Mouse (Mus musculus): ENCODE measurements around the gene Nt5c2. TPM values are rescaled to one million over a fixed set of nuclear protein-coding genes. Genes with fewer than 3 reads are reported as not detected.

Nt5c2 gene
- total and polyA plus RNA-seq, 3 experiments = 16.7 to 63.9 (median 58.2) TPM

GRCm38 (mm10) chr19:46961652-46962051 is 53.3 kb downstream of the Nt5c2 start:
- DNase-seq = peak; percentile 88 to 90
- Histone ChIP-seq H3K27me3 (ENCODE audit: control insufficient read depth, insufficient read depth, low read length) (no peaks in the 10 kb centered on the region), H3K36me3 (ENCODE audit: control insufficient read depth, insufficient read depth, low read length) (peaks cover 6% of the 10 kb centered on the region), H3K4me1 (ENCODE audit: control insufficient read depth, insufficient read depth, low read length) (peaks cover 6% of the 10 kb centered on the region), H3K9ac (ENCODE audit: low read depth, low read length) (peak overlapping the region; percentile 73), H3K79me2 (replicated peaks; ENCODE audit: control insufficient read depth, insufficient read depth, low read length) (peaks cover 2% of the 10 kb centered on the region; the same call in 1 of the 2 replicates), H3K4me3 (peak overlapping the region; percentile 56), H3K27ac (peak overlapping the region; percentile 84)
- WGBS = under 1% methylated on average over 36 of the region's 36 CpGs
- intact Hi-C loops (cut with DNase I) = no loop called here
- TF ChIP-seq POLR2A (IDR thresholded peaks at IDR 0.05; ENCODE audit: insufficient read depth, low read depth, low read length) = peak; percentile 49; the same call in 1 of the 2 replicates
- 0 out of 2 replicates have a peak, but pooled peaks have one; percentile 32 for TF ChIP-seq EP300 (IDR thresholded peaks at IDR 0.05; ENCODE audit: insufficient read depth, low read depth, low read length)
- TF ChIP-seq CTCF (IDR thresholded peaks at IDR 0.05) = no peak

DNA sequence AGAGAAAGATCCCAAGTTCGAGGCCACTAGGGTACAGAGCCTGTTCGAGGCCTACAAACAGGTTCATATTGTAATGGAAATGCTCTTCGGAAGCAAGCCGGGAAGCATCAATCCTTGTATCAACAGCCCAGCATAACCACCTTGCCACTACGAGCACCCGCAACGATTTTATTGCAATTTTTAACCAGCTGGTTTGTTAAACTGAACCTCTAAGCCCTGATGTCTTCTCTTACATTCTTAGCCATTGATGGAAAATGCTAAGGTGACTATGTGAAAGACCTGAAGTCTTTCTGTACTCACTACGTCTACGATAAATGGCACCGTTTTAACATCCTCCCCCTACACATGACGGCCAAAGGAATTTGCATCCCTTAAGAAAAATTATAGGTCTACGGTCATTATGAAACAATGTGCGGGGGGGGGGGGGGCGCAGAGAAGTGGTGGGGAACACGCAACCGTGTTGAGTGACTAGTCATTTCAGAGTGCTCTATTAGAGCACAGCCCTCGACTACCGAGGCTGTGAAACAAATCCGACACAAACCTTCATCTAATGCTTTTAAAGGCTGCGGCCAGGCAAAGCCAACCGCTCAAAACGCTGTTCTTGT is 53.8 kb downstream of the Nt5c2 start:
- H3K9ac ChIP-seq (ENCODE audit: low read depth, low read length) = peak overlapping the region; percentile 73
- peaks cover 6% of the 10 kb centered on the region for H3K4me1 ChIP-seq (ENCODE audit: control insufficient read depth, insufficient read depth, low read length)
- no peaks in the 10 kb centered on the region for H3K27me3 ChIP-seq (ENCODE audit: control insufficient read depth, insufficient read depth, low read length)
- DNase-seq = no peak
- H3K27ac ChIP-seq = peak overlapping the region; percentile 84
- H3K36me3 ChIP-seq (ENCODE audit: control insufficient read depth, insufficient read depth, low read length) = peaks cover 6% of the 10 kb centered on the region
- no peak for TF ChIP-seq EP300 (IDR thresholded peaks at IDR 0.05; ENCODE audit: insufficient read depth, low read depth, low read length)
- TF ChIP-seq CTCF (IDR thresholded peaks at IDR 0.05) = no peak
- no peak for TF ChIP-seq POLR2A (IDR thresholded peaks at IDR 0.05; ENCODE audit: insufficient read depth, low read depth, low read length)
- 7% methylated on average over 22 of the region's 22 CpGs for WGBS
- intact Hi-C loops (cut with DNase I) = no loop called here
- H3K79me2 ChIP-seq (replicated peaks; ENCODE audit: control insufficient read depth, insufficient read depth, low read length) = peaks cover 2% of the 10 kb centered on the region
- H3K4me3 ChIP-seq = peak overlapping the region; percentile 56

- H3K27me3 ChIP-seq (ENCODE audit: control insufficient read depth, insufficient read depth, low read length) = no peaks in the 10 kb centered on the region
- peak overlapping the region; percentile 84 for H3K27ac ChIP-seq
- intact Hi-C loops (cut with DNase I) = no loop called here
- no peak for TF ChIP-seq EP300 (IDR thresholded peaks at IDR 0.05; ENCODE audit: insufficient read depth, low read depth, low read length)
- TF ChIP-seq CTCF (IDR thresholded peaks at IDR 0.05) = no peak
- no peak for TF ChIP-seq POLR2A (IDR thresholded peaks at IDR 0.05; ENCODE audit: insufficient read depth, low read depth, low read length)
- H3K79me2 ChIP-seq (replicated peaks; ENCODE audit: control insufficient read depth, insufficient read depth, low read length) = peaks cover 2% of the 10 kb centered on the region
- H3K9ac ChIP-seq (ENCODE audit: low read depth, low read length) = peak overlapping the region; percentile 73
- peaks cover 6% of the 10 kb centered on the region for H3K36me3 ChIP-seq (ENCODE audit: control insufficient read depth, insufficient read depth, low read length)
- peaks cover 6% of the 10 kb centered on the region for H3K4me1 ChIP-seq (ENCODE audit: control insufficient read depth, insufficient read depth, low read length)
- 64% methylated on average over 13 of the region's 13 CpGs for WGBS
- DNase-seq = no peak
- peak overlapping the region; percentile 56 for H3K4me3 ChIP-seq
These were observed 54.6 kb downstream of the Nt5c2 start for GRCm38 (mm10) chr19:46960101-46961046.

- Histone ChIP-seq H3K4me3 (no peak overlapping the region), H3K4me1 (ENCODE audit: control insufficient read depth, insufficient read depth, low read length) (peaks cover 6% of the 10 kb centered on the region), H3K79me2 (replicated peaks; ENCODE audit: control insufficient read depth, insufficient read depth, low read length) (peaks cover 5% of the 10 kb centered on the region), H3K9ac (ENCODE audit: low read depth, low read length) (no peak overlapping the region), H3K27me3 (ENCODE audit: control insufficient read depth, insufficient read depth, low read length) (no peaks in the 10 kb centered on the region), H3K36me3 (ENCODE audit: control insufficient read depth, insufficient read depth, low read length) (peaks cover 6% of the 10 kb centered on the region), H3K27ac (peak overlapping the region; percentile 84; the same call in 1 of the 2 replicates)
- DNase-seq = no peak
- 61% methylated on average over 3 of the region's 3 CpGs for WGBS
- intact Hi-C loops (cut with DNase I) = loop anchor here (5.0 kb wide), 1 partner anchor 42 kb away; no protein-coding TSS in a partner anchor
- TF ChIP-seq CTCF (IDR thresholded peaks at IDR 0.05) (no peak), POLR2A (IDR thresholded peaks at IDR 0.05; ENCODE audit: insufficient read depth, low read depth, low read length) (no peak), EP300 (IDR thresholded peaks at IDR 0.05; ENCODE audit: insufficient read depth, low read depth, low read length) (no peak)
These were observed 55.4 kb downstream of the Nt5c2 start for GRCm38 (mm10) chr19:46959536-46959935.

DNA sequence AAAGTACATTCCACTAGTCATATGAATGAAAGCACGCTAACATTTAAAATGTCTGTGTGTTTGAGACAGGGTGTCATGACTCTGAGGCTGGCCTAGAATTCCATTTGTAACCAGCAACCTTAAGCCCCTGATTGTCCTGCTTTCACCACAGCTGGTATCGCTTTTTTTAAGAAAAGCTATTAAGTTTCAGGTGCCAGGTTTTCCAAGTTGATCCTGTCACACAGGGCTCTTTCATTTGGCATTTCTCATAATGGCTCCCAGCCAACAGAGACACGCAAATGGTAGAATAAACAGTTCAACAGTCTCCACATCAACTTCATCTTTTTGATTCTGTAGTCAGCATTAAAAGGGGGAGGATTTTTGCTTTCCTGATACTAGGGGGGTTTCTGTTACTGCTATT is 56.4 kb downstream of the Nt5c2 start:
- peaks cover 7% of the 10 kb centered on the region for H3K4me1 ChIP-seq (ENCODE audit: control insufficient read depth, insufficient read depth, low read length)
- DNase-seq = no peak
- intact Hi-C loops (cut with DNase I) = loop anchor here (5.0 kb wide), 1 partner anchor 41 kb away; no protein-coding TSS in a partner anchor
- TF ChIP-seq POLR2A (IDR thresholded peaks at IDR 0.05; ENCODE audit: insufficient read depth, low read depth, low read length) = no peak
- no peak for TF ChIP-seq EP300 (IDR thresholded peaks at IDR 0.05; ENCODE audit: insufficient read depth, low read depth, low read length)
- TF ChIP-seq CTCF (IDR thresholded peaks at IDR 0.05) = no peak
- H3K36me3 ChIP-seq (ENCODE audit: control insufficient read depth, insufficient read depth, low read length) = peaks cover 6% of the 10 kb centered on the region
- no peaks in the 10 kb centered on the region for H3K27me3 ChIP-seq (ENCODE audit: control insufficient read depth, insufficient read depth, low read length)
- no peak overlapping the region for H3K4me3 ChIP-seq
- H3K9ac ChIP-seq (ENCODE audit: low read depth, low read length) = no peak overlapping the region
- H3K79me2 ChIP-seq (replicated peaks; ENCODE audit: control insufficient read depth, insufficient read depth, low read length) = peaks cover 5% of the 10 kb centered on the region
- no peak overlapping the region for H3K27ac ChIP-seq
- WGBS = 56% methylated on average over 3 of the region's 3 CpGs
